Mouse (Mus musculus): ENCODE measurements around the gene Cenpw.

Gene Cenpw

DNA sequence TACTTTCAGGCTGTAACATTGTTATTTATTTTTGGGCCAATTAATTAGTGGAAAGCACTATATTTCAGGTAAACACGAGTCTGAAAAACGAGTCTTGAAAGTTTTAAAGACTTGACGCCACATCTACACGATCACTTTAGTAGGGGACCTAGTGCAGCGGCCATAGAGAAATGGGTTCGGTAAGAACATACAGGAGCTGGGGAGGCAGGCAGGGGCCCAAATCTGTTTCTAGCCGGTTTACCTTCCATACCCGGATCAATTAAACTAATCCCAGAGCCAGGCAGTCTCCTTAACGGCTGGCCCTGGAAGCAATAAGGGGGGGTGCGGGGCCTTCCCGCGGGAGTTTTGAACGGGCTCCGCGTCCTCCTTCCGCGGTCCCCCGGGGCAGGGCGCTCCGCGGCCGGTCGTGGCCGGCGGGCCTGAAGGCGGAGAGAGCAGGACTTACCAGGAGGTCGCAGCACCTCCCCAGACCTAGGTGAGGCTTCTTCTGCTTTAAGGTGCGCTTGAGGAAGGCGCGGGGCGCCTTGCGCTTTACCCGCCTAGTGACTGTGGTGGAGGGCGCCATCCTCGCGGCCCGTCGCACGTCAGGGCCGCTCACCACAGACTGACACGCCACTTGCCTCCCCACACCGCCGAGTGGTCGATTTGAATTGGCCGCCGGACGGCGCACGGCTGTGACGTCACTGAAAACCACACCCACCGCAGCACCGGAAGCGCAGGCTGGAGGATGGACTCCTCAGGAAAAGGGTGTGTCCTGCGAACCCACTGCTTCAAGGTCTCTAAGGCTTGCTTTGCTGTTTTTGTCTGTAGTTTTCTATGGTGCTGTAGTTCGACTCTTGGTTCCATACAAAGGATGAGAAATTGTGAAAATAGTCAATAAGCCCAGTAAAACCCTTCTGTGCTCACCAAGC, at the start of gene Cenpw:
Cenpw (minus strand) TSS at position 645 of the 911 bp plus-strand sequence.
- DNase-seq (ENCODE audit: low read depth, low spot score), result peak; percentile 96

DNA sequence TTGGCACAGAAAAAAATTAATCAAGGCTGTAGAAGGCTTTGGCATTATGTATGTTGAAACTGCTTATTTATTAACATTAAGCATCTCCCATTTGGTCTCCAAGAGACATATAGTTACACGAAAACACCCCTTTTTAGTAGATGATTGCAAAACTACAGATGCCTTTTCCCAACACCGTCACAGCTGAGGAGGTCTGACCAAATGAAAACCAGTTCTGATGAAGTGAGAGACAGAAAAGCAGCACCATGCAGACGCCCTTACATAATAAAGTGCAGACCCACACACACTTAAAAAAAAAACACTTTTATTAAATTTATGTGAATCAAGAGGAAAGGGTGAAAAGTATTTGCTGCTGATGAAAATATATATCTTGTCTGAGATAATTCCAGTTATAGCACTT, 49.3 kb upstream of the Cenpw start:
- DNase-seq (ENCODE audit: low read depth, low spot score), result no peak

DNA sequence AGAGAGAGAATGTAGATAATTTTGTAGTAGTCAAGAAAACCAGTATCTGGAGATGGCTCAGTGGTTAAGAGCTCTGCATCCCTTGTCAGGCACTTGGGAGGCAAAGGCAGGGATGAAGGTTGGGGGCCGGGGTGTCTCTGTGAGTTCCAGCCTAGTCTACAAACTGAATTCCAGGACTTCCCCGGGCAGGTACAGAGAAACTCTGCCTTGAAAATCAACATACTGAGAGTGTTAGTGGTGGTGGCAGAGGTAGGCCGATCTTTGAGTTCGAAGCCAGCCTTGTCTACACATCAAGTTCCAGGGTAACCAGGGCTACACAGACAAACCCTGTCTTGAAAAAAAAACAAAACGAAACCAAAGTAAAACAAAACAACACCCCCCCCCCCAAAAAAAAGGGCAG, 859 bp downstream of the Cenpw start:
- no peak for DNase-seq (ENCODE audit: low read depth, low spot score)

DNA sequence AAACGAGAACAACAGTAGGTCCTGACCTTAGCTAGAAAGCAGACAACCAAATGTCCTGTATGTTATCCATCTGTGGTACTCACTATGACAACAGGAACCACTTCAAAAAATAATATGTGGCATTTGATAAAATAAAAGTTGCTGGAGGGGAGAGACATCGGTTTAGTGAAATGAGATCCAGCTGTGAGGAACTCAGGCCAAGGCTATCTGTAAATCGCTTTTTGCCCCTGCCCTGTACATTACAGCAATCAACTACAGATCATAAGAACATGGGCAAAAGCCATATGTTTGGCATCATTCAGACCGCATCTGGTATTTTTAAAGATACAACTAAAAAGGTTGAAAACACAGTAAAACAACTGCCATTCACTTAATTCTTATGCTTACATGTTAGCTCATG, 32.7 kb downstream of the Cenpw start:
- peak; percentile 39 for DNase-seq (ENCODE audit: low read depth, low spot score)
